Mouse (Mus musculus) CD4-positive naive resting alpha-beta T cell, adult 76 days (primary cell): Measurements from ENCODE around the gene Mphosph9. TPM values are rescaled to one million over a fixed set of nuclear protein-coding genes. Genes with fewer than 3 reads are reported as not detected.

ENCODE experiments used
- total RNA-seq: library from RNA; stranded (reverse); gene quantifications from one replicate; pipeline ENCODE4 v1.2.4, GENCODE M21; 2023

Gene Mphosph9
- 42.6 TPM for total RNA-seq

DNA sequence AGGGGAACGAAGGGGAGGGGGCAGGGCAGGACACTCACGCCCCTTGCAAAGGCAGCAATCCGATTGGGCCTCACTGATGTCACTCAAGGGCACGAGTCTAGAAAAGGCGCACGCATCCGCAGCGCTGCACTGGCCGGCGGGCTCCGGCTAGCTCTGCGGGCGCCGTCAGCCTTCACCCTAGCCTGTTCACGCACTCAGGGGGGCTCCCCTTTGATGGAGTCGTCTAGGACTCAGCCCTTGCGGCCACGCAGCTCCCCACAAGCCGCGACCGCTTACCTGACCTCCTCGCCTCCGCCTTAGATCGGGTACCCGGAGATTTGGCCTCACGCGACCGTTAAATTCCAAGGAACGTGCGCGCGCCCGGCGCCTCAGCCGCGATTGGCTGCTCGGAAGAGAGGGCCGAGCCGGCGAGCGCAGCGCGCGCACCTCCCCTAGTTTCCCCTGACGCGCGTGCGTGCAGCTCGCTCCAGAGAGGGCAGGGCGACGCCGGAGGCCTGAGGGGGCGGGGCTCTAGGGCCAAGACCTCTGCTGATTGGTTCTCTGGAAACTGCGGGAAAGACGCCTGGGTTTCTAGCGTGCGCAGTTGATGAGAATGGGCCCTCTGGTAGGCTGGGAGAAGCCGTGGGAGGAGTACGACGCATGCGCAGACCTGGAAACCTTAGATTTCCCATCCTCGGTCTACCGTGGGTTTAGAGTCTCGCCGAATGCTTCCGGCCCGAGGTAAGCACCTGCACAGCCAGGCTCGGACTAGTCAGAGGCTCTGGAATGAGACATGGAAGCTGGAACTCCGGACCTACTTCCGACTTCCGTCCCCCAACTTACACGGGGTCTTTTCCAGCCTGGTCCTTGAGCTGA is at the start of gene Mphosph9, which contains the start of gene 2810006K23Rik:
TSS of gene Mphosph9 (minus strand) at position 463 of the 855 bp plus-strand sequence.
TSS of gene 2810006K23Rik (plus strand) at position 580 of the 855 bp plus-strand sequence.

DNA sequence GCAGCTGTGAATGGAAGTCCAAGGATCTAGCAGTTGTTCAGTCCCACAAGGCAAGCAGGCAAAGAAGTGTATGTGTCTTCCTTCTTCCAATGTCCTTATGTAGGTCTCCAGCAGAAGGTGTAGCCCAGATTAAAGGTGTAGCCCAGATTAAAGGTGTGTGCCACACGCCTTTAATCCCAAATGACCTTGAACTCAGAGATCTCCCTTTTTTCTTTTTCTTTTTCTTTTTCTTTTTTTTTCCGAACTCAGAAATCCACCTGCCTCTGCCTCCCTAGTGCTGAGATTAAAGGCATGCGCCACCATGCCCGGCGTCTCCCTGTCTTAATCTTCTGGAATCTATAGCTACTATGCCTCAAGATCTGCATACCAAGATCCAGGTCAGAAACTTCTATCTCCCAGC is 35.2 kb upstream of the Mphosph9 start, which contains the start of gene Cdk2ap1:
TSS of gene Cdk2ap1 (minus strand) at position 101 of the 400 bp plus-strand sequence.

DNA sequence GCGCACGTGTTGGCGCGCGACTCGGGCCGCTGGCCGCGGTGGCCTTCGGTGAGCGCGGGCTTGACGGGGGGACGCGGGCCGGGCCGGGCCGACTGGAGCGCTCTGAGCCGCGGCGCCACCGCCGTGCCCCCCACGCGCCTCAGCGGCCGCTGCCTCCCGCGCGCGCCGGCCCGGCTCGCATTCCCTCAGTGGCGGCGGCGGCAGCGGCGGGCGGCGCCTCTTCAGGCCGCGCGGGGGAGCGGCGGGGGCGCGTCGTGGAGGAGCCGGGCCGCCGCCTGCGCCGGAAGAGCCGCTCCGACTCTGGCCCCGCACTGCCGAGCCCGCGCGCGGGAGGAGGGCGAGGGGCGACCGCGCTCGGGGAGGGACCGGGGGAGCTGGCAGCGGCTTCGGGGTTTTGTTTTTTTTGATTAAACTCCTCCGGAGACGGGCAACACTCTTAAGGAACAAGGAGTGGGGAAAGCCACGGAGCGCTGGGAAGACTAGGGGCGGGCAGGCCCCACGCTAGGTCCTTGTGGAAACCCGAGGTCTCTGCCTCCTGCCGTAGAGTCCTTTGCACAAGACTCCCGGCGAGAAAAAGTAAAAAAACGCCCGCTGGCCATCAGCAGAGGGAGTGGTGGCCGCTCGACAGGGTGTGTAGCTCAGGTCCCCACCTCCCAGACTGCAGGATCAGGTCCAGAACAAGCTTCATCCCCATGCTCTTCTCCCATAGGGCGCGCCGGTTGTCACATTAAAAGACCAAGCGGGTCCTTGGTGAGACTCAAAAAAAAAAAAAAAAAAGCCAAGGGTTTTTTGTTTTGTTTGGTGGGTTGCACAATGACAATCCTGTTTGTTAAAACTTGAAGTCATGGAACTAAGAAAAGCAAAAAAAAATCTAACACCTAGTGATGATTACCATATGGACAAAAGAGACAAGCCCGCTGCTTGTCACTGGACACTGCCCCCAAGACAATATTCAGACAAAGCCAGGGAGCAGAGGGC is 77.9 kb downstream of the Mphosph9 start, which contains the start of gene Pitpnm2:
TSS of gene Pitpnm2 (minus strand) at position 147 of the 978 bp plus-strand sequence.

Other genes with a start within 250 kb of the Mphosph9 start
- gene Abcb9, start 232.2 kb downstream of the Mphosph9 start, total RNA-seq, result 25.2 TPM
- 21.0 TPM for gene Ogfod2, start 215.7 kb downstream of the Mphosph9 start, total RNA-seq
- 35.2 TPM for gene Arl6ip4, start 211.9 kb downstream of the Mphosph9 start, total RNA-seq
- gene Pitpnm2, start 78.2 kb downstream of the Mphosph9 start, total RNA-seq, result 89.3 TPM
- 3.6 TPM for gene 2810006K23Rik, start 117 bp upstream of the Mphosph9 start, total RNA-seq
- 72.7 TPM for gene Cdk2ap1, start 35.1 kb upstream of the Mphosph9 start, total RNA-seq
- gene Sbno1, start 98.0 kb upstream of the Mphosph9 start, total RNA-seq, result 148 TPM
- gene Kmt5a, start 112.0 kb upstream of the Mphosph9 start, total RNA-seq, result 46.7 TPM
- gene Rilpl2, start 150.4 kb upstream of the Mphosph9 start, total RNA-seq, result 30.9 TPM
- gene Snrnp35, start 155.2 kb upstream of the Mphosph9 start, total RNA-seq, result 7.9 TPM
- 2.2 TPM for gene Rilpl1, start 203.4 kb upstream of the Mphosph9 start, total RNA-seq
- 154 TPM for gene Tmed2, start 212.7 kb upstream of the Mphosph9 start, total RNA-seq
- 35.4 TPM for gene Ddx55, start 224.9 kb upstream of the Mphosph9 start, total RNA-seq